Mouse (Mus musculus) hindbrain, embryonic 11.5 days (tissue): ENCODE measurements around the gene Tmem81. TPM values are rescaled to one million over a fixed set of nuclear protein-coding genes. Genes with fewer than 3 reads are reported as not detected.
A peak's percentile ranks its signal among the peaks of the same experiment; 100 is the strongest.
"Not testable (repeated sequence)": the region's sequence is repeated elsewhere in the genome, so short reads cannot be mapped to it uniquely, and the experiment has no call there.

Source experiments
- ATAC-seq: fragments of 200-750 bp; cut with Nextera tagmentation; 2 replicates; pipeline ENCODE4 v1.8.0; 2017; ENCODE audit warnings: mild to moderate bottlenecking, moderate TSS enrichment, moderate library complexity; ENCODE audit not compliant: low FRiP score
- DNase-seq: peaks from one replicate; pipeline ENCODE4 v3.0.0-alpha.2; 2015; ENCODE audit warnings: low spot score
- H3K27ac ChIP-seq: fragments of 300-500 bp; sonication (generic); 2 replicates; pipeline ENCODE4 v1.5.1; 2014; ENCODE audit warnings: mild to moderate bottlenecking, low read depth, low read length
- H3K27me3 ChIP-seq: fragments of 300-500 bp; sonication (generic); 2 replicates; pipeline ENCODE4 v1.6.1; 2014; ENCODE audit warnings: mild to moderate bottlenecking, low read length, moderate library complexity, mixed read lengths; ENCODE audit not compliant: control insufficient read depth, insufficient read depth
- H3K36me3 ChIP-seq: fragments of 300-500 bp; sonication (generic); 2 replicates; pipeline ENCODE4 v1.6.1; 2014; ENCODE audit warnings: mild to moderate bottlenecking, low read length, moderate library complexity, mixed read lengths; ENCODE audit not compliant: control insufficient read depth, insufficient read depth
- H3K4me1 ChIP-seq: fragments of 300-500 bp; sonication (generic); replicated peaks from 2 replicates; pipeline ENCODE4 v1.6.1; 2014; ENCODE audit warnings: low read length, mixed read lengths; ENCODE audit not compliant: control insufficient read depth, insufficient read depth
- H3K4me2 ChIP-seq: fragments of 300-500 bp; sonication (generic); replicated peaks from 2 replicates; pipeline ENCODE4 v1.6.1; 2014; ENCODE audit warnings: mild to moderate bottlenecking, low read depth, low read length
- H3K4me3 ChIP-seq: fragments of 300-500 bp; sonication (generic); 2 replicates; pipeline ENCODE4 v1.5.1; 2014; ENCODE audit warnings: low read depth, low read length
- H3K9ac ChIP-seq: fragments of 300-500 bp; sonication (generic); 2 replicates; pipeline ENCODE4 v1.6.1; 2014; ENCODE audit warnings: low read depth, low read length
- H3K9me3 ChIP-seq: fragments of 300-500 bp; sonication (generic); 2 replicates; pipeline ENCODE4 v1.6.1; 2016; ENCODE audit warnings: low read length; ENCODE audit not compliant: control insufficient read depth
- WGBS: fragments of 180-500 bp; shearing (Covaris S2); extraction: QIAGEN DNeasy Blood & Tissue Kit; methylation state at CpG from one replicate; pipeline ENCODE4 v1.1.7; 2014; 5-methylcytosine and 5-hydroxymethylcytosine counted together
- polyA plus RNA-seq: library from polyadenylated mRNA; unstranded; fragments of >200 nt; fragmentation: Nextera tagmentation; extraction: Ambion mirVana; gene quantifications from 2 replicates; pipeline ENCODE4 v1.2.1, GENCODE M21; 2014

Tmem81 gene
- polyA plus RNA-seq: 1.3 TPM in 2 replicates

GRCm38 (mm10) chr1:132506058-132506457 is at the start of gene Tmem81:
TSS of gene Tmem81 (plus strand) at chr1:132506230.
- Histone ChIP-seq H3K27ac (no peak within 1 kb of the TSS), H3K4me2 (no peak within 1 kb of the TSS), H3K36me3 (0 out of 2 replicates have a peak, but pooled peaks cover 3% of the 10 kb centered on the region), H3K9me3 (no peaks in the 10 kb centered on the region), H3K4me3 (no peak within 1 kb of the TSS), H3K4me1 (no peaks in the 10 kb centered on the region), H3K9ac (no peak within 1 kb of the TSS), H3K27me3 (no peaks in the 10 kb centered on the region)
- DNase-seq: no peak
- WGBS: 92% methylated on average over 7 of the region's 7 CpGs
- ATAC-seq: no peak

- Histone ChIP-seq H3K9me3 (no peaks in the 10 kb centered on the region), H3K9ac (no peak overlapping the region), H3K4me1 (no peaks in the 10 kb centered on the region), H3K27ac (no peak overlapping the region), H3K36me3 (no peaks in the 10 kb centered on the region), H3K4me2 (no peak overlapping the region), H3K27me3 (no peaks in the 10 kb centered on the region), H3K4me3 (no peak overlapping the region)
- DNase-seq (no peak), ATAC-seq (no peak)
- 80% methylated on average over 5 of the region's 5 CpGs for whole genome bisulfite sequencing
These were observed 41.4 kb upstream of the Tmem81 start for GRCm38 (mm10) chr1:132464651-132465050.

GRCm38 (mm10) chr1:132468926-132469325 is 37.1 kb upstream of the Tmem81 start:
- Histone ChIP-seq H3K36me3 (no peaks in the 10 kb centered on the region), H3K9me3 (no peaks in the 10 kb centered on the region), H3K9ac (no peak overlapping the region), H3K4me3 (no peak overlapping the region), H3K4me2 (no peak overlapping the region), H3K27me3 (no peaks in the 10 kb centered on the region), H3K4me1 (no peaks in the 10 kb centered on the region), H3K27ac (no peak overlapping the region)
- DNase-seq (no peak), ATAC-seq (no peak)

DNA sequence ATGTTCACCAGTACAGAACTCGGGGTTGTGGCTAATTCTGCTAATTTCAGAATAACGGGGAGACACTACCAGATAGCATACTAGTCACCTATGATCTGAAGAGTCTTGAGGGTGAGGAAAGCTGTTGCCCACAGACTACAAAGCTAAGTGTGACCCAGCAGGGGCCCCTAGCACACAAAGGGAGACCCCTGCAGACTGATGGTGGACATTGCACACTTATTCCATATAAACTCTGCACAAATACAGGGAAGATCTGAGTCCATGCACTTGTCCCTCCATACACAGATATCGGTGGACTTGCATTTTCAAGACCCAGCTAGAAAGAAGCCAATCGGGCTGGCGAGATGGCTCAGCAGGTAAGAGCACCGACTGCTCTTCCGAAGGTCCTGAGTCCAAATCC is 36.5 kb upstream of the Tmem81 start:
- Histone ChIP-seq H3K36me3 (no peaks in the 10 kb centered on the region), H3K27ac (no peak overlapping the region), H3K9ac (no peak overlapping the region), H3K4me1 (no peaks in the 10 kb centered on the region), H3K4me3 (no peak overlapping the region), H3K27me3 (no peaks in the 10 kb centered on the region), H3K9me3 (no peaks in the 10 kb centered on the region), H3K4me2 (no peak overlapping the region)
- DNase-seq: no peak
- ATAC-seq: no peak
- 89% methylated on average over 7 of the region's 7 CpGs for WGBS

GRCm38 (mm10) chr1:132470031-132470430 is 36.0 kb upstream of the Tmem81 start:
- ATAC-seq, H3K36me3 ChIP-seq, H3K27ac ChIP-seq, H3K27me3 ChIP-seq, H3K4me1 ChIP-seq, H3K4me2 ChIP-seq, H3K9ac ChIP-seq, H3K9me3 ChIP-seq, H3K4me3 ChIP-seq, DNase-seq: not testable (repeated sequence)
- WGBS: 92% methylated on average over 1 of the region's 1 CpGs

GRCm38 (mm10) chr1:132471032-132471431 is 35.0 kb upstream of the Tmem81 start:
- Histone ChIP-seq H3K9me3 (no peaks in the 10 kb centered on the region), H3K36me3 (no peaks in the 10 kb centered on the region), H3K27ac (no peak overlapping the region), H3K27me3 (no peaks in the 10 kb centered on the region), H3K4me3 (no peak overlapping the region), H3K4me2 (no peak overlapping the region), H3K9ac (no peak overlapping the region), H3K4me1 (no peaks in the 10 kb centered on the region)
- DNase-seq (no peak), ATAC-seq (no peak)
- WGBS: 90% methylated on average over 2 of the region's 2 CpGs

DNA sequence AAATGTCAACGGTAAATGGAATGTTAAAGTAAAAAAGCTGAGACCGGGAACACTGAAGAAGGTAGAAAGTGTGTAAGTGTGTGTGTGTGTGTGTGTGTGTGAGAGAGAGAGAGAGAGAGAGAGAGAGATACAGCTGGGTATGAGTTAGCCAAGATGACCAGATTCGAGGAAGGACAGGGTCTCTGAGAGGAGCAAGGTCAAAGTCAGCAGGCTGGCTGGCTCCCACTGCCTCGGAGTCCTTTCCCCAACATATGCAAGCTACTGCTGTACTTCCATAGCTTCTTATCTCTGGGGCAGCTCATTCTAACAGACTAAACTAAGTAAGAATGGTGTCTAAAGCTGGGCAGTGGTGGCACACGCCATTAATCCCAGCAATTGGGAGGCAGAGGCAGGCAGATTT is 34.5 kb upstream of the Tmem81 start:
- 92% methylated on average over 5 of the region's 5 CpGs for WGBS
- no peaks in the 10 kb centered on the region for H3K9me3 ChIP-seq
- H3K4me1 ChIP-seq: no peaks in the 10 kb centered on the region
- no peak overlapping the region for H3K4me2 ChIP-seq
- H3K9ac ChIP-seq: no peak overlapping the region
- no peaks in the 10 kb centered on the region for H3K36me3 ChIP-seq
- ATAC-seq: no peak
- no peak overlapping the region for H3K27ac ChIP-seq
- no peaks in the 10 kb centered on the region for H3K27me3 ChIP-seq
- no peak for DNase-seq
- no peak overlapping the region for H3K4me3 ChIP-seq

- no peak overlapping the region for H3K4me2 ChIP-seq
- DNase-seq (peak; percentile 21), ATAC-seq (no peak)
- H3K27ac ChIP-seq: no peak overlapping the region
- H3K27me3 ChIP-seq: no peaks in the 10 kb centered on the region
- H3K9me3 ChIP-seq: no peaks in the 10 kb centered on the region
- no peaks in the 10 kb centered on the region for H3K4me1 ChIP-seq
- H3K36me3 ChIP-seq: no peaks in the 10 kb centered on the region
- 69% methylated on average over 5 of the region's 5 CpGs for WGBS
- H3K9ac ChIP-seq: no peak overlapping the region
- no peak overlapping the region for H3K4me3 ChIP-seq
These were observed 33.5 kb upstream of the Tmem81 start for GRCm38 (mm10) chr1:132472537-132472936.

DNA sequence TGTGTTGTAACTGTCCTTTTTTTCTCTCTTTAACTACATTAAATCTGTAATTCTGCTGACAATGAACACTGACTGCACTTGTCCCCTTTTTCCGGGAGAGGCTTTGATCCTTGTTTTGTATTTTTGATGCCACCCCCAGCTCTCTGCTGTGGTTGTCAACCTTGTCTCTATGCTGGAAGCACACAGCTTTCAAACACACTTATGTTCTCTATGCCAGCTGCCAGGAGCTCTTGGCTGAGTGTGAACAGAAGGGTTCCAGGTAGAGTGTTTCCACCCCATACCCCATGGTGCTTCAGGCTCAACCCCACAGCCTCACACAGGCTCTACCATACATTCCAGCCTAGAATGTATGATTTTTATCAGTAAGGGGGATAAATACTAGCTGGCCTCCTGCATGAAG is 31.5 kb upstream of the Tmem81 start:
- ATAC-seq: no peak
- H3K36me3 ChIP-seq: no peaks in the 10 kb centered on the region

More for the DNA sequence above, 31.5 kb upstream of the Tmem81 start:
- no peaks in the 10 kb centered on the region for H3K27me3 ChIP-seq
- no peak for DNase-seq
- no peak overlapping the region for H3K27ac ChIP-seq
- no peak overlapping the region for H3K4me3 ChIP-seq
- 82% methylated on average over 1 of the region's 1 CpGs for WGBS
- no peak overlapping the region for H3K9ac ChIP-seq
- no peaks in the 10 kb centered on the region for H3K9me3 ChIP-seq
- no peak overlapping the region for H3K4me2 ChIP-seq
- H3K4me1 ChIP-seq: no peaks in the 10 kb centered on the region
